Mouse (Mus musculus) ES-E14 (cell line): ENCODE results near the gene Map4.
"Not testable (repeated sequence)": the region's sequence is repeated elsewhere in the genome, so short reads cannot be mapped to it uniquely, and the experiment has no call there.

Experiments used
- CHD2 ChIP-seq: IDR thresholded peaks from 2 replicates; pipeline ENCODE4 v1.6.1; 2014; ENCODE audit warnings: mild to moderate bottlenecking, low read depth, low read length, inconsistent platforms
- HCFC1 ChIP-seq: IDR thresholded peaks from 2 replicates; pipeline ENCODE4 v1.6.1; 2012; ENCODE audit warnings: low read length, inconsistent platforms, borderline replicate concordance; ENCODE audit not compliant: insufficient read depth
- MAFK ChIP-seq: IDR thresholded peaks from 2 replicates; pipeline ENCODE4 v1.6.1; 2014; ENCODE audit warnings: mild to moderate bottlenecking, low read depth, low read length, inconsistent platforms; ENCODE audit not compliant: insufficient read depth
- ZC3H11A ChIP-seq: IDR thresholded peaks from 2 replicates; pipeline ENCODE4 v1.6.1; 2012; ENCODE audit warnings: low read depth, mild to moderate bottlenecking, inconsistent platforms, low read length, borderline replicate concordance
- ZNF384 ChIP-seq: IDR thresholded peaks from 2 replicates; pipeline ENCODE4 v1.6.1; 2012; ENCODE audit warnings: low read depth, low read length, inconsistent platforms

GRCm38 (mm10) chr9:109980223-109980622 is 49.0 kb downstream of the Map4 start:
- TF ChIP-seq ZC3H11A, CHD2, MAFK, HCFC1: not testable (repeated sequence)
- TF ChIP-seq ZNF384, result peak; percentile 59; the same call in 1 of the 2 replicates
